Mouse (Mus musculus) G1E (cell line): Measurements from ENCODE around the gene Itgax. TPM values are rescaled to one million over a fixed set of nuclear protein-coding genes. Genes with fewer than 3 reads are reported as not detected.
A peak's percentile ranks its signal among the peaks of the same experiment; 100 is the strongest.
"Not testable (repeated sequence)": the region's sequence is repeated elsewhere in the genome, so short reads cannot be mapped to it uniquely, and the experiment has no call there.

Experiments used
- ATAC-seq: 2 replicates; pipeline ENCODE4 v1.8.0; 2016; ENCODE audit warnings: mild to moderate bottlenecking; ENCODE audit not compliant: insufficient number of reproducible peaks, poor library complexity, low FRiP score, severe bottlenecking; ENCODE audit errors: extremely low read depth
- DNase-seq: peaks from one replicate; pipeline ENCODE4 v3.0.0; 2012; ENCODE audit warnings: low spot score
- H3K27me3 ChIP-seq: 2 replicates; pipeline ENCODE4 v1.6.1; 2012; ENCODE audit warnings: mild to moderate bottlenecking, low read length, inconsistent platforms; ENCODE audit not compliant: insufficient read depth
- H3K36me3 ChIP-seq: replicated peaks from 2 replicates; pipeline ENCODE3; 2012; ENCODE audit warnings: mild to moderate bottlenecking, inconsistent platforms
- H3K4me1 ChIP-seq: 2 replicates; pipeline ENCODE4 v1.6.1; 2012; ENCODE audit warnings: low read depth, low read length, inconsistent platforms, mixed read lengths; ENCODE audit not compliant: insufficient read depth
- H3K4me3 ChIP-seq: 2 replicates; pipeline ENCODE4 v1.5.1; 2012; ENCODE audit warnings: low read depth, mild to moderate bottlenecking, inconsistent platforms, low read length, moderate library complexity, mixed read lengths
- H3K9me3 ChIP-seq: replicated peaks from 2 replicates; pipeline ENCODE4 v1.6.1; 2012; ENCODE audit warnings: inconsistent platforms
- CTCF ChIP-seq: IDR thresholded peaks from 2 replicates; pipeline ENCODE4 v1.5.1; 2012; ENCODE audit warnings: low read depth, low read length, inconsistent platforms, mixed read lengths
- GATA1 ChIP-seq: IDR thresholded peaks from 2 replicates; pipeline ENCODE4 v1.6.1; 2012; ENCODE audit warnings: borderline replicate concordance, low read length, inconsistent platforms, mixed read lengths
- GATA2 ChIP-seq: IDR thresholded peaks from 2 replicates; pipeline ENCODE4 v1.6.1; 2012; ENCODE audit warnings: low read depth, low read length, inconsistent platforms, borderline replicate concordance
- POLR2AphosphoS5 ChIP-seq: IDR thresholded peaks from 2 replicates; pipeline ENCODE4 v1.6.1; 2012; ENCODE audit warnings: low read depth, low read length, inconsistent platforms; ENCODE audit not compliant: insufficient replicate concordance
- TAL1 ChIP-seq: conservative IDR thresholded peaks from 2 replicates; pipeline ENCODE4 v1.6.1; 2012; ENCODE audit warnings: low read depth, low read length, inconsistent platforms, mixed read lengths
- polyA plus RNA-seq: library from polyadenylated mRNA; stranded (reverse); fragments of >175 nt; gene quantifications from 2 replicates; pipeline ENCODE4 v1.2.3, GENCODE M21; 2012
- total RNA-seq, 2 experiments: library from RNA; stranded (forward) in 1 of 2; stranded (reverse) in 1 of 2; fragments of 200-1000 nt in 1 of 2; fragments of >200 nt in 1 of 2; fragmentation: Nextera tagmentation in 1 of 2; gene quantifications; 2 replicates each; pipeline ENCODE4 v1.2.3; 2014 to 2017

The Itgax gene
- total and polyA plus RNA-seq, 3 experiments = 0.11 TPM; not detected in 2

DNA sequence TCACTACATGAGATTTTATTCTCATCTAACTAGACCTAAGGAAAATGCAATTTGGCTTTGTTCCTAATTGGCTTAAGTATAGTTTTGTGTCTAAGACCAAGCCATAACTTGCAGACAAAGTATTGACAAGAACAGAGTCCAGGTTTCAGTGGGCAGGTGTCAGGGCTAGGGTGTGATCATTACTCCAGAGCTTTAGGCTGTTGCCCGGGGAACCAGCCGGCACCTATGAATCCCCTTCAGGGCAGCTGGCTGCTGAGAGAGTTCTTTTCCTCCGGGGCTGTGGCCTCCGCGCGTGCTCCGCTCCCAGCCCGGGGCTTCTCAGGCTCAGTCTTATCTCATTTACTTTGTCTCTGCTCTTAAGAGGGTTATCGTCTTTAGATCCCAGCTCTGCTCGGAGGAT lies 25.6 kb downstream of the Itgax start:
- Histone ChIP-seq H3K36me3 (no peaks in the 10 kb centered on the region), H3K9me3 (no peaks in the 10 kb centered on the region), H3K27me3 (no peaks in the 10 kb centered on the region; the same call in 1 of the 2 replicates), H3K4me1 (no peaks in the 10 kb centered on the region), H3K4me3 (no peak overlapping the region)
- ATAC-seq (no peak), DNase-seq (no peak)
- TF ChIP-seq CTCF = no peak
- no peak for TF ChIP-seq GATA1
- no peak for TF ChIP-seq GATA2
- TF ChIP-seq POLR2AphosphoS5 = no peak
- no peak for TF ChIP-seq TAL1

DNA sequence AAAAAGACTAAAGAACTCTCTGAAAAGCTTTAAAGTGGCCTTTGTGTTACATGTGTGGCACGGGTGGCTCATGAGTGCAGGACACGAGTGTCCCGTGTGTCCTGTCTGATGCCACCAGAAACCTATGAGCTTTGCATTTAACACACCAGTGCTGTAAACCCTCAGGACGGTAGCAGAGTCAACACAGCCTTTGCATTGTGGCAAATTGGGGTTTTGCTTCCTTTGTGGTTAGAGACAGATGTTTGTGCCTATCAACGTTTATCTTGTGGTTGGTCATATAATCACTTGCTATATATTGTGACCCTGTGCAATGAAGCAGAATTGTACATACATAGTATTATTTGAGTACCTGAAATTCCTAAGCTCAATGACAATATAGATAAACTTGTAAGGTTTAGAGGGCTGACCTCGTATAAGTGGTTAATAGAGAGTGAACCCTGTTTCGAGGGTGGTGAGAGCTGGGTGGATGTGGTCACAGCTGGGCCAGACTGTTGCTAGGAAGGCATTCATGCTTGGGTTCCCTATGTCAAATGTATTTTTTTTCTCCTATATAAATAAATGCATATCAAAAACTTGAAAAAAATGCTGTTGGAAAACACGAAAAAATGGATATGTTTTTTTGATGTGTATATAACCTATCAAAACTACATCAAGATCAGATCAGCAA lies 29.5 kb downstream of the Itgax start:
- not testable (repeated sequence) for H3K4me3 ChIP-seq, H3K9me3 ChIP-seq, H3K4me1 ChIP-seq, H3K36me3 ChIP-seq, H3K27me3 ChIP-seq, DNase-seq
- peak; percentile 73 for ATAC-seq

DNA sequence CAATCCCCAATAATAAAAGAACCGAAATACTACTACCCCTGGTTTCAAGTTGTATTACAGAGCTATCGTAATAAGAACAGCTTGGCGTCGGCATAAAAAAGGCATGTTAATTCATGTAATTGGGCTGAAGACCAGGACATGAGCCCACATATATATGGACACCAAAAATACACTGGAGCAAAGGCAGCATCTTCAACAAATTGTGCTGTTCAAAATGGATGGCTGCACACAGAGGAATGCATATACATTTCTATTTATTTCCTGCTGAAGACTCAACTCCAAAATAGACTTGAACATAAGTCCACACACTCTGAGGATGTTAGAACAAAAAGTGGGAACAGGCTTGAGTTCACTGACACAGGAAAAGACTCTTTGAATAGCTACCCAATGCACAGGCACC lies 34.7 kb downstream of the Itgax start:
- no peak for TF ChIP-seq GATA1
- no peak for TF ChIP-seq POLR2AphosphoS5
- no peak for TF ChIP-seq GATA2
- TF ChIP-seq CTCF = no peak
- no peak for TF ChIP-seq TAL1
- no peaks in the 10 kb centered on the region for H3K4me1 ChIP-seq
- no peak for DNase-seq
- H3K36me3 ChIP-seq = no peaks in the 10 kb centered on the region
- H3K9me3 ChIP-seq = no peaks in the 10 kb centered on the region
- peaks cover 3% of the 10 kb centered on the region for H3K27me3 ChIP-seq
- no peak overlapping the region for H3K4me3 ChIP-seq
- ATAC-seq = no peak

DNA sequence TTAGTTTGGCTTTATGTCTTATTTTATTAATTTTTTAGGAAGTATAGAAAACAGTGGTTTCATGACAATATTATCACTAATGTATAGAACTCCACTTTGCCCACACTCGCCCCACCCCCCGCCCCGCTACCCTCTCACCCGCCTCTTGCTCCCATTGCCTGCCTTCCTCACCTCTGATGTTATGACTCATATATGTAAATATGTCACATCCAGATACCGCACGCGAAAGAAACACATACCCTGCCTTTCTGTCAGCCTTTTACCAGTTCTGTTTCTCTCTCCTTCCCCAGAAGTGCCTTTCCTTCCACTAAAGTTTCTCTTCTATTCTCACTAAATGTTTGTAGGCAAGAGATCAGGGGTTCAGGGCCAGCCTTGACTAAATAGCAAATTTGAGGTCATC lies 37.0 kb downstream of the Itgax start:
- Histone ChIP-seq H3K4me3 (no peak overlapping the region), H3K27me3 (peaks cover 3% of the 10 kb centered on the region), H3K36me3 (no peaks in the 10 kb centered on the region), H3K4me1 (no peaks in the 10 kb centered on the region), H3K9me3 (no peaks in the 10 kb centered on the region)
- DNase-seq (no peak), ATAC-seq (no peak)
- TF ChIP-seq GATA2 (no peak), POLR2AphosphoS5 (no peak), GATA1 (no peak), CTCF (no peak), TAL1 (no peak)

DNA sequence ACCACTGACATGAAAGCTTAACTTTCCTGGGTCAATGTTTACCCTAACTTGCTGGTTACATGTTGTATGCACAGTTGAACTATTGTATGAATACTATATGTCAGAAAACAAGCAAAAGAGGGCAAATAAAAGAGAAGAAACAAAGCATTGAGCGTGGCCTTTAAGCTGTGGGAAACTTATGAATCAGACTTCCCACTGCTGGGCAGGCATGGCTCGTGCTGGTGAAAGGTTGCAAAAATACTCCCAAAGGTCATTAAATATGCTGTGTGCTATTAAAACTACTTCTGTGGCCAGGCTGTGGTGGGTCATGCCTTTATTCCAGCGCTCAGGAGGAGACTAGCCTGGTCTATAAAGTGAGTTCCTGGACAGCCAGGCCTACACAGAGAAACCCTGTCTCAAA lies 40.6 kb downstream of the Itgax start:
- Histone ChIP-seq H3K36me3 (no peaks in the 10 kb centered on the region), H3K4me3 (no peak overlapping the region), H3K9me3 (no peaks in the 10 kb centered on the region), H3K27me3 (peaks cover 4% of the 10 kb centered on the region), H3K4me1 (no peaks in the 10 kb centered on the region)
- DNase-seq = no peak
- no peak for TF ChIP-seq CTCF
- no peak for TF ChIP-seq TAL1
- no peak for TF ChIP-seq GATA1
- TF ChIP-seq GATA2 = no peak
- TF ChIP-seq POLR2AphosphoS5 = no peak
- ATAC-seq = no peak

DNA sequence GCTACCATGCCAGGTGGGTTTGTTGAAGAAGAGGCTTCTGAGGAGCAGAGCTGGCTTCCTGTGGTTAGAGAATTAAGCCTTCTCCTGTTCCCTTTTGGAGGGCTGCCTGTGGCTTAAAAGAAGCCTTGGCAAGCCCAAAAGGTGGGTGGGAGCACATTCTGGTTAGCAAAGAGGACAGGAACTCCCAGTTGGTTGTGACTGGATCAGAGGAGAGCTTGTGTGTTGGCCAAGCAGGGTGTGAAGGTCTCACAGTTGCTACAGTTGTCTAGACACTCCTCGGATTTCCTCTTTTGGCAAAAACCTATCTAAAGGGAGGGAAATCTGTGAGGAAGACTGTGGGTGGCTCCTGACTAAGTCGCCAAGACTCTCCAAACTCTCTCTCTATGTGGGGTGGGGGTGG lies 49.0 kb downstream of the Itgax start:
- Histone ChIP-seq H3K4me1 (no peaks in the 10 kb centered on the region; the same call in 1 of the 2 replicates), H3K27me3 (peaks cover 20% of the 10 kb centered on the region), H3K4me3 (no peak overlapping the region), H3K36me3 (no peaks in the 10 kb centered on the region), H3K9me3 (no peaks in the 10 kb centered on the region)
- no peak for TF ChIP-seq TAL1
- TF ChIP-seq GATA2 = no peak
- no peak for TF ChIP-seq CTCF
- DNase-seq (no peak), ATAC-seq (no peak)

DNA sequence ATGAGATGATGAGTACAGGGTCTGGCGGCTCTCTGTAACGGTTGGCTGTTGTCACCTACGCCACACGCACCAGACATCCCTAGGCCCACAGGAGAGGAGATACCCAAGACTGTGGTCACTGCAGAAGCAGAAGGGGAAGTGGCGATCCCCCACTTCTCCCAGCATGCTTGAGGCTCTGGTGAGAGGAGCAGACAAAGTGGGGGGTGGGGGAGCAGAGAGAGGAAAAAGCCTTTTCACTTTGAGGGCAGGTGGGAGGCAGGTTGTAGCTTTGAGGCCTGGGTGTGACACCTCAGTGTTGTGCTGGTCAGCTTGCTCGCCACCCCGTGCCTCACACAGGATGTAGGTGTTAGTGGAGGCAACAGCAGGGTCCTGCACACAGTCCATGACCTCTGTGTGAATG lies 50.8 kb downstream of the Itgax start:
- Histone ChIP-seq H3K27me3 (peaks cover 15% of the 10 kb centered on the region), H3K4me1 (no peaks in the 10 kb centered on the region; the same call in 1 of the 2 replicates), H3K36me3 (no peaks in the 10 kb centered on the region), H3K4me3 (no peak overlapping the region), H3K9me3 (no peaks in the 10 kb centered on the region)
- DNase-seq (no peak), ATAC-seq (no peak)
- TF ChIP-seq POLR2AphosphoS5 (no peak), TAL1 (no peak), GATA1 (no peak), CTCF (no peak), GATA2 (no peak)
